Comparison of ENCODE assay signal across 26 mouse cellular contexts in genomic region chr2:59199476-59199976, GRCm38 (mm10).
"Had no signal": no experiment of that assay in that cellular context is flagged by ENCODE, and none has a peak within 500 bp of the region (broad histone marks: within the 10 kb centered on the region; RNA-seq: fewer than 3 reads in every experiment).

No protein-coding gene starts in this region.

- H3K9me3 ChIP-seq: heart, embryonic 10.5 days; heart, embryonic 13.5 days; heart, embryonic 15.5 days; hindbrain, embryonic 13.5 days; hindbrain, embryonic 15.5 days; intestine, embryonic 15.5 days; limb, embryonic 12.5 days; liver, embryonic 13.5 days; liver, embryonic 15.5 days had no signal

- H3K4me1 ChIP-seq: intestine, embryonic 15.5 days had no signal

- H3K36me3 ChIP-seq: heart, embryonic 10.5 days; heart, embryonic 13.5 days; heart, embryonic 15.5 days; hindbrain, embryonic 13.5 days; hindbrain, embryonic 15.5 days; intestine, embryonic 15.5 days; limb, embryonic 12.5 days; liver, embryonic 13.5 days; liver, embryonic 15.5 days had no signal

- DNase-seq: gastrocnemius, postnatal 14 days; gastrocnemius, postnatal 36 days; heart, adult 18-20 months; heart, postnatal 14 days; heart, postnatal 36 days; kidney, adult 11 months; kidney, adult 8-10 months; kidney, postnatal 14 days; kidney, postnatal 36 days; layer of hippocampus, adult 9-11 months; layer of hippocampus, postnatal 36 days; left cerebral cortex, postnatal 4 days; liver; liver, embryonic 13.5 days; liver, postnatal 0 days had no signal

- ATAC-seq: hindbrain, postnatal 0 days; intestine, embryonic 15.5 days; liver, postnatal 0 days had no signal

- H3K27me3 ChIP-seq: heart, embryonic 13.5 days; heart, embryonic 15.5 days; hindbrain, embryonic 13.5 days; hindbrain, embryonic 15.5 days; intestine, embryonic 15.5 days; limb, embryonic 12.5 days; liver, embryonic 13.5 days; liver, embryonic 15.5 days had no signal

- H3K27ac ChIP-seq: heart, embryonic 10.5 days; heart, embryonic 13.5 days; heart, embryonic 15.5 days; hindbrain, embryonic 13.5 days; hindbrain, embryonic 15.5 days; hindbrain, postnatal 0 days; intestine, embryonic 15.5 days; kidney, postnatal 0 days; limb, embryonic 12.5 days; liver, embryonic 13.5 days; liver, embryonic 15.5 days had no signal

- H3K4me2 ChIP-seq: heart, embryonic 13.5 days; heart, embryonic 15.5 days; hindbrain, embryonic 13.5 days; hindbrain, embryonic 15.5 days; intestine, embryonic 15.5 days; limb, embryonic 12.5 days; liver, embryonic 11.5 days; liver, embryonic 13.5 days; liver, embryonic 15.5 days had no signal

- H3K4me3 ChIP-seq: heart, embryonic 10.5 days; heart, embryonic 13.5 days; heart, embryonic 15.5 days; hindbrain, embryonic 13.5 days; hindbrain, embryonic 15.5 days; intestine, embryonic 15.5 days; limb, embryonic 12.5 days; liver, embryonic 13.5 days; liver, embryonic 15.5 days had no signal

- H3K9ac ChIP-seq: heart, embryonic 13.5 days; heart, embryonic 15.5 days; hindbrain, embryonic 13.5 days; hindbrain, embryonic 15.5 days; intestine, embryonic 15.5 days; limb, embryonic 12.5 days; liver, embryonic 13.5 days; liver, embryonic 15.5 days; liver, postnatal 0 days had no signal
